Mouse (Mus musculus): Measurements from ENCODE around the gene Elfn1.
A peak's percentile ranks its signal among the peaks of the same experiment; 100 is the strongest.

Gene Elfn1

DNA sequence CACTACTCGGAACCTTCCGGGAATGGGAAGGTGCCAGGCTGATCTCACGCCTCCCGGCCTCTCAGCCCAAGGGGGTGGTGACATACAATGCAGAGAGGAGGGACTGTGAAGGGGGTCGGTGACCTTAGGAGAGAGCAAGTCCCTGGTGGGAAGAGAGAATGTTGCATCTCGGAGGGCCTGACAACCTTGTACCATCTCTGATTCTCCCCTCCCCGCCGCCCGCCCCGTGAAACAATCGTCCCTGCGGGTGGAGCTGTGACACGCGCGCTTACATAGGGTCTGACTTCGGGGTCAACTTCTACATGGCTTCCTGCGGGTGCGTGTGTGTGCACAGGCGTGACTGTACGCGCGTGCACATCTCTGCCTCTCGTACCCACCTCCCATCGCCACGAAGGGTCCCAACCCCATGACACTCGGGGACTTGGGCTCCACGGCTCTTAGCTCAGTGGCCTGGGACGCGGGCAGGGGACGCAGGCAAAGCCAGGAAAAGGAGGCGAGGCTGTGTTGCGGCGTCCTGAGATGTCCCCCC, at the start of gene Elfn1:
Elfn1 (plus strand) TSS at position 230 of the 529 bp plus-strand sequence.
- no peak for DNase-seq (ENCODE audit: low spot score in 2 of 2)

DNA sequence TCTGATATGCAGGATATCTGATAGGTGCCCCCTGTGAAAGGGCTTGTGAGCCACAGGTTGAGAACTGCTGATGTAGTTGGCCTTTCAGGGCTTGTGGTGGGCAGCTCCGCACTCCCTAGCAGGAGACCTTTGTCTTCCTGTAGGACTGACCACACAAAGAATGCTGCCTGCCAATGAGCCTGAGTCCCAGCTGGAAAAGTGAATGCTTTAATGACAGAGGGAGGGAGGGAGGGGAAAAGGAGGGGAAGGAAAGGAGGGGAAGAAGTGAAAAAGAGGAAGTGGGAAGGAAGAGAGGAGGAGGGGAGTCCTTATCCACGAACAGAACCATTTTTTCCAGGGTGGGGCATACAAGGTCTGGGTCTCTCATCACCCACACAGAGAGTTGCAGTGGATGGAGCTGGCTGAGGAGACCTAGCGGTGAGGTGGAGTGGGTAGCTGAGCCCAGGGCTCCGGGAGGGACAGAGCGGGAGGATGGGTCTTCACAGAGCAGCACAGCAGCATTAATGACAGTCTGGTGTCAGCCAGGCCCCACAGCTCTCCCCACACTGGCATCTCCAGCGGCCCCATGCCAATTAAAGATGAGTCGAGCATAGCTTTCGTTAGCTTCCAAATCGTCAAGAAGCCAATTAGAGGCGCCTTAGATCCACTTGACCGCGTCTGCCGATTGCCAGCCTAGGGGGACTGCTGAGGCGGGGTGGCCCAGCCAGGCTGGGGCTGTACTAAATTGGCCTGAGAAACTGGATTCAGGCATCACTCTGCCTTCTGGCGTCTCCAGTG, 47.2 kb upstream of the Elfn1 start:
- no peak for DNase-seq (ENCODE audit: low spot score in 2 of 2)

- peak in 1 of 2 experiments; percentile 15 for DNase-seq (ENCODE audit: low spot score in 2 of 2)
These were observed 45.0 kb upstream of the Elfn1 start for GRCm38 (mm10) chr5:139862759-139863158.

DNA sequence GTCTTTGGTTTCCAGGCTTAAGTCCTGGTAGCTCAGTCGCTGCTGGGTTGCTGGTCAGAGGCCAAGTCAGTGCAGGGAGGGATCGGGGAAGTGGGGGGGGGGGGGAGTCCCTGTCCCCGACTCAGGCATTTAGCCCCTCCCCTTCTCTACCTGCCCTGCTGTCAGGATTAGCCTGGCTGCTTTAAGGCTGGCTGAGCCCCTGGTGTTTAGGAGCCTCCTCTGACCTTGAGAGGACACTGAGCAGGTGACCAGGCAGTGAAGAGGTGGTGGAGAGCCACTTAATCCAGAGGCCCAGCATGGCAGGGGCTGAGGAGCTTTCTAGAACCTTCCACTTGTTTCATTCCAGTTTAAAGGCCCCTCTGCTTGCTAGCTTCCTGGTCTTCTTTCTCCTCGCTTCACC, 36.9 kb upstream of the Elfn1 start:
- no peak for DNase-seq (ENCODE audit: low spot score in 2 of 2)

DNA sequence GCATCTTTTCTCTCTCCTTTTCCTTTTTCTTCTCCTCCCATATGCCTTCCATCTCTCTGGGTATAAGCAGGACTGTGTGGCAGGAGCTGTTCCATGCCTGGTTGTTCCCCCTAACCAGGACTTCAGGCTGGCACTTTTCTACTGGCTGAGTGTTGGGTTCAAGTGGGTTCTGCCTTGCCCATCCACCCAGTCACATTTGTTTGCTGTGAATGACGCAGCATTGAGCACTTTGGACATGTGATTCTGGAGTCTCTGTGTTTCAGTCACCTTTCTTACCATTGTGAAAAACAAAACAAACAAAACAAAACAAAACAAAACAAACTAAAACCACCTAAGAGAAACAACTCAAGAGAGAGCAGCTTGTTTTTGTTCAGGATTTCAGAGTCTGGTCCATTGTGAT, 36.2 kb upstream of the Elfn1 start:
- no peak for DNase-seq (ENCODE audit: low spot score in 2 of 2)

- no peak for DNase-seq (ENCODE audit: low spot score in 2 of 2)
These were observed 30.2 kb upstream of the Elfn1 start for GRCm38 (mm10) chr5:139877563-139877962.

DNA sequence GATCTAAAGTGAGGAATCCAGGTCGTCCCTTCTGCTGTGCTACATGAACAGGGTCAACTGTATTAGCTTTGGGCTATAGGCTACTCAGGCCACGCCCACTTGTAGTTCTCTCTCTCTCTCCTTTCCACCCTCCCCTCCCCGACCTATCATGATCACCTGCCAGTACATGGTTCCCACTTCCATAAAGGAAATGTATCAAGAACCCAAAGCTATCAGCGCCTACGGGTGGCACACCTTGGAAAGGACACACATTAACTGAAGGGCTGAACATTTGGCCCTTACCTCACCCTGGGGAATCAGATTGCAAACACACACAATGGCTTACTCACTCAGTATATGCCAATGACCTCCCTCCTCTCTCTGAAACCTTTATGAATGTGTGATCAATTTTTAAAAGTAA, 28.0 kb upstream of the Elfn1 start:
- no peak for DNase-seq (ENCODE audit: low spot score in 2 of 2)

DNA sequence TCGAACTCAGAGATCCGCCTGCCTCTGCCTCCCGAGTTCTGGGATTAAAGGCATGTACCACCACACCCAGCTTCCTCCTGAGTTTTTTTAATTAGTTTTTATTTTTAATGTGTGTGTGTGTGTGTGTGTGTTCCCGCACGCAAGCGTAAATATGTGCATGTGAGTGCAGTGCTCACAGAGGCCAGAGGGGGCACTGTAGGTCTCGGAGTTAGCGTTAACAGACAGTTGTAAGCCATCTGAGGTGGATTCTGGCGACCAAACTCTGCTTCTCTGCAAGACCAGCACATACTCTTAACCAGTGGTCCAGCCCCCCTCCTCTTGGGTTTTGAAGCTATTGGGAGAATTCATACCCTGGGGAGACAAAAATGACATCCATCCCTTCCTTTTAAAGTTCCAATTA, 26.6 kb upstream of the Elfn1 start:
- no peak for DNase-seq (ENCODE audit: low spot score in 2 of 2)

DNA sequence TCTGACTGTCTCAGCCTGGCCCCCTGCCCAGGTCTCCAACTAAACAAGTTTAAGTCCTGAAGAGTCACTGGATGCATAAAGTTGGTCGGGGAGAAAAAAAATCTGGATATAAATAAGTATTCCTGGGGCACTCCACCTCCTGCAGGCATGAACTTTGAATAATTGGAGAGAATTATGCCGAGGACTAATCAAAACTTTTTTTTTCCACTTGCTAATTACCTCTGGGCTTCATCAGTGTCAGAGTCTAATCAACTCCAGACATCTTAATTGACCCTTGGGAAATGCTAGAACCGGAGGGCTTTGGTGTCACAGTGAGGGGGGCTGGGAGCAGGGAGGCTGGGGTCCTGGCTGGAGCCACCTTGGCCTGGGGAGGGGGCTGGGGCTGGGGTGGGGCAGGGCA, 19.1 kb upstream of the Elfn1 start:
- no peak for DNase-seq (ENCODE audit: low spot score in 2 of 2)

DNA sequence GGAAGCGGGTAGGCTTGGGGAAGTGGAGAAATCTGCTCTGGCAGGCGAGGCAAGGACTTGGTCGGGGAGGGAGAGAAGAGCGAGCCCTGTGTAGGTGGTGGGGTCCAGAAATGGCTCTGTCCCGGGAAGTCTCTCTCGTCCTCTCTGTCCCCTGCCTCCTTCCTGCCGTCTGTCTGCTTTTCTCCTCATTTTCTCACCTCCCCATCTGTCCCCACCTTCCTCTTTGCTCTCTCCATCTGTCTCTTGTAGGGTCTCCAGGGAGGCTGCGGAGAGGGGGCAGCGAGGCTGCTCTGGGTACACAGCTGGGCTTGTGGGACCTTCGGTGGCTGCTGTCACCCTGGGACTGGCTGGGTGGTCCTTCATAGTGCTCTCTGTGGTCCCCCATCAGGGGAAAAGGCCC, 18.4 kb upstream of the Elfn1 start:
- no peak for DNase-seq (ENCODE audit: low spot score in 2 of 2)

DNA sequence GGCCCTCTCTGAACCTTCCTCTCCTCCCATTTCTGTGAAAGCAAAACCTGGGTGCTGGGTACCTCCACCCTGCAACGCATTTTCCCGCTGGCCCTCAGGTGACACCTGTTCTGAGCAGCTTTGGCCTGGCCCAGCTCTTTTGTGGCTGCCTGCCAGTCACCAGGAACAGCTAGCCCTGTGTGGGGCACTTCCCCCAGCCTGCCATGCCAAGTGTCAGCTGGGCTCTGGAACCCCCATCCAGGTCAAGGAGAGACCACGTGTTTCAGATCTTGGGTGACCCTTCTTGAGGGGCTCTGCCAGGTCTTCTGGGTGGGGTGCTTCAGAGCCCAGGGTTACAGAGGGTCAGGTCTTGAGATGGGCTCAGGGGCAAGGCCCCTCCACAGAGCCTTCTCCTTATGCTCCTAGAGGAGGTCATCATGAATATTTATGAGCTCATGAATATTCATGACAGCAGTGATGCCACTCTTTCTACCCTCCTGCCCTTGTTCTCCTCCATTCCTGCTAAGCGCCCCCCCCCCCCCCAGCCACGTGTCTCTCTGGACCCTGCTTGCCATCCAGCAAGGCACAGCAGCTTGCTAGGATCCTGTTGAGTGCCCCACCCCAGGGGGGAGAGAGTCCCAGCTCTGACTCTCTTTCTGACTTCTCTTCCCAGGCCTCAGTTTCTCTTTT, 15.3 kb upstream of the Elfn1 start:
- no peak for DNase-seq (ENCODE audit: low spot score in 2 of 2)

DNA sequence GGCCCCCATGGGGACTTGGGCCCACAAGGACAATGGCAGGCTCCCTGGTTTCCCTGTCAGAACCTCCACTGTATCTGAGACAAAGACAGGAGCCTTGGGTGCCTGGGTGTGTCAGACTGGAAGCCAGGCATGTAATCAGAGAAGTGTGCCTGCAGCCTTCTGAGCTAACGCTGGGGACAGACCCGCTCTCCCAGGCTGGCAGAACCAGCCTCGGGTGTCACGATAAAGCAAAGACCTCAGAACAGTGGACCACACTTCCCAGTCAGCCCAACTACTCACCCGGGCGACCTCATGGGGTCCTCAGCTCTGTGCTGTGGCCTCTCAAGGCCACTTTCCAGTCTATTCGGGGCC, 14.8 kb upstream of the Elfn1 start:
- no peak for DNase-seq (ENCODE audit: low spot score in 2 of 2)

GRCm38 (mm10) chr5:139894025-139894508, 13.7 kb upstream of the Elfn1 start:
- DNase-seq (ENCODE audit: low spot score in 2 of 2), result no peak

DNA sequence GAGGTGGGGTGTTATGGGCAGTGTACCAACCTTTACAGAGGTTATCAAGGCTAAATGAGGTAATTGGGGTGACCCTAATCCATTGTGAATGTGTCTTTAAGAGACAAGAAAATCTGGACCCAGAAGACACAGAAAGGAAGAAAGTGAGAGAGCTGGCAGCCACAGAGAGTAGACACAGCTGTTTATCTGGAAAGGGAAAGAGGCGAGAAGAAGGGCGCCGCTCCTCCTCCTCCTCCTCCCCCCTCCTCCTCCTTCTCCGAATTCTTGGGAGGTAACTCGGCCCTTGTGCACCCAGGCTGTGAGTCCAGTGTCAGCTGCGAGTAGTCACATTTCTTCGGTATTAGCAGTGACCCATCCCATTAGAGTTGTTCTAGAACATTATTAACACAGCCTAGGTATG, 8.7 kb upstream of the Elfn1 start:
- no peak for DNase-seq (ENCODE audit: low spot score in 2 of 2)

DNA sequence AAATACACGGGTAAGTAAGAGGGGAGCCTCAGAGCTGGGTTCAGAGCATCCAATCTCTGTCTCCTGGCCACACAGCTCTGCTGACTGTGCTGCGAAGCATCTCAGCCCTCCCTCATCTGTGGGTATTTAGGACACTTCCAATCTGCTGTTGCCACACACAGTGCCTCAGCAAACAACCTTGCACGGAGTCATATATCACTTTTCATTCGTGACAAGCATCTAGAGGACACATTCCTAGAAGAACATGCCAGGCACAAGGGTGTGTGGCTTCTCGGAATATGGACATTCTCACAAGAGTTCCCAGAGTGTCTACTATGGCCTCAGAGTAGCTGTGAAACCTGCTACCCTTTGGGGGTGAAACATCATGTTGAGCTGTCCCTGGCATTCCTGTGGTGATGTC, 2.6 kb upstream of the Elfn1 start:
- no peak for DNase-seq (ENCODE audit: low spot score in 2 of 2)

- no peak for DNase-seq (ENCODE audit: low spot score in 2 of 2)
These were observed 1.2 kb upstream of the Elfn1 start for GRCm38 (mm10) chr5:139906507-139906906.

- no peak for DNase-seq (ENCODE audit: low spot score in 2 of 2)
These were observed 502 bp upstream of the Elfn1 start for GRCm38 (mm10) chr5:139907241-139907640.

DNA sequence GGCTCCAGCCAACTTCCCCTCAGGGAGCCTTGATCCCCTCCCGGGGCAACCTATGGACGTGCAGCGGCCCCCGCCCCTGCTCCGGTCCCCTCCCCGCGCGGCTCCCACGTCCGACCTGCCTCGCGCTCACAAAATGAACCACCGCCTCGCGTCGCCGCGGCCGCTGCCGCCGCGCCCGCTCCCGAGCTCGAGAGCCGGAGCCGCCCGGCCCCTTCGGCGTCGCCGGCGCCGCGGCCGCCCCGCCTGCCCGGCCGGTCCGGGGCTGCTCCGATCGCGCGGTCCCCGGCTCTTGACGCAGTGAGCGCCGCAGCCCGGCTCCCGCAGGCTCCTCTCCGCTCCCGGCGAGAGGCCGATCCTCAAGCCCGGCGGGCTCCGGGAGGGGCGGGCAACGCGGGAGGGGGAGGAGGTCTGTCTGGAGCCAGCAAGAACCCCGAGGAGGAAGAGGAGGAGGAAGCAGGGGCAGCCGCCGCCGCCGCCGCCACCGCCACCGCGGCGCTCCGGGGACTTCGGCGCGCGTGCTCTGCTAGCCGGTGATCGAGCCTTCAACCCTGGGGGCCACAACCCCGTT, 584 bp downstream of the Elfn1 start:
- DNase-seq (ENCODE audit: low spot score in 2 of 2), result no peak

GRCm38 (mm10) chr5:139908811-139909627, 1.3 kb downstream of the Elfn1 start:
- DNase-seq (ENCODE audit: low spot score in 2 of 2), result no peak

GRCm38 (mm10) chr5:139909710-139910550, 2.2 kb downstream of the Elfn1 start:
- DNase-seq (ENCODE audit: low spot score in 2 of 2), result no peak

DNA sequence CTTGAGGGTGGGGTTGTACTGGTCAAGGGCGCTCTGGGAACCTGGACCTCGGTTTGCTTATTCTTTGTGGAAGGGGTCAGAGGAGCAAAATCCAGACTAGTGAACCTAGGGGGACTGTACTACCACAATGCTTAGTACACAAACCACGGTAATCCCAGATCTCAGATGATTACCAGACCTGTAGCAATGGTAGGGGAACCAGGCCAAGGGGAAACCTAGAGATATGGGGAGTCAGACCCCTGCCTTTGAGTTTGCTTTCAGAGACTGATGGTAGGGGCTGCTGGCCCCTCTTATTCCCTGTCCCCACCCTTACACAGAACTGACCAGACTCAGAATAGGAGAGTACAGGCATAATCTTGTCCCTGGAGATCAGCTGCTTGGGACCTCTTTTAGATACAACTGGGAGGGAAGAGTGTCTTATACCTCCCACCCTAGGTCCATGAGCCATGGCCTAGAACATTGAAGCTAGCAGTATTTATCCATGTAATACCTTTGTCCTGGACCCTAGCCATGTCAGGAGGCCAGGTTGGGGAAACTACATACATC, 3.1 kb downstream of the Elfn1 start:
- DNase-seq (ENCODE audit: low spot score in 2 of 2), result no peak

Measured in left cerebral cortex, adult 9 months (tissue).